Mouse (Mus musculus) liver, embryonic 11.5 days (tissue): ENCODE data around the gene Fdxacb1. TPM values are rescaled to one million over a fixed set of nuclear protein-coding genes. Genes with fewer than 3 reads are reported as not detected.
A peak's percentile ranks its signal among the peaks of the same experiment; 100 is the strongest.

ENCODE experiments used
- ATAC-seq: fragments of 200-750 bp; cut with Nextera tagmentation; replicated peaks from 2 replicates; pipeline ENCODE4 v1.8.0; 2017; ENCODE audit warnings: moderate number of reproducible peaks, mild to moderate bottlenecking, moderate TSS enrichment, moderate library complexity; ENCODE audit not compliant: low FRiP score
- DNase-seq: peaks from one replicate; pipeline ENCODE4 v3.0.0-alpha.2; 2017; ENCODE audit warnings: low spot score
- H3K27ac ChIP-seq: fragments of 300-500 bp; sonication (generic); 2 replicates; pipeline ENCODE4 v1.5.1; 2014; ENCODE audit warnings: mild to moderate bottlenecking, low read depth, low read length, control low read depth
- H3K27me3 ChIP-seq: fragments of 300-500 bp; sonication (generic); replicated peaks from 2 replicates; pipeline ENCODE4 v1.6.1; 2014; ENCODE audit warnings: low read length, mixed read lengths; ENCODE audit not compliant: control insufficient read depth, insufficient read depth
- H3K36me3 ChIP-seq: fragments of 300-500 bp; sonication (generic); 2 replicates; pipeline ENCODE4 v1.6.1; 2014; ENCODE audit warnings: mild to moderate bottlenecking, low read length, moderate library complexity, mixed read lengths; ENCODE audit not compliant: control insufficient read depth, insufficient read depth
- H3K4me1 ChIP-seq: fragments of 300-500 bp; sonication (generic); replicated peaks from 2 replicates; pipeline ENCODE4 v1.6.1; 2014; ENCODE audit warnings: low read length, mixed read lengths; ENCODE audit not compliant: control insufficient read depth, insufficient read depth
- H3K4me2 ChIP-seq: fragments of 300-500 bp; sonication (generic); 2 replicates; pipeline ENCODE4 v1.6.1; 2014; ENCODE audit warnings: mild to moderate bottlenecking, control low read depth, moderate library complexity
- H3K4me3 ChIP-seq: fragments of 300-500 bp; sonication (generic); 2 replicates; pipeline ENCODE4 v1.5.1; 2014; ENCODE audit warnings: low read depth, low read length, control low read depth
- H3K9ac ChIP-seq: fragments of 300-500 bp; sonication (generic); 2 replicates; pipeline ENCODE4 v1.6.1; 2014; ENCODE audit warnings: low read depth, low read length, control low read depth
- H3K9me3 ChIP-seq: fragments of 300-500 bp; sonication (generic); 2 replicates; pipeline ENCODE4 v1.6.1; 2016; ENCODE audit warnings: low read length, inconsistent platforms, mixed read lengths; ENCODE audit not compliant: control insufficient read depth
- WGBS: fragments of 180-500 bp; shearing (Covaris S2); extraction: QIAGEN DNeasy Blood & Tissue Kit; methylation state at CpG from one replicate; pipeline ENCODE4 v1.1.7; 2014; 5-methylcytosine and 5-hydroxymethylcytosine counted together
- polyA plus RNA-seq: library from polyadenylated mRNA; unstranded; fragments of >200 nt; fragmentation: Nextera tagmentation; extraction: Ambion mirVana; gene quantifications from 2 replicates; pipeline ENCODE4 v1.2.1, GENCODE M21; 2014

The Fdxacb1 gene
- polyA plus RNA-seq, 1 experiment from 2014 or later, result 15.7 TPM

DNA sequence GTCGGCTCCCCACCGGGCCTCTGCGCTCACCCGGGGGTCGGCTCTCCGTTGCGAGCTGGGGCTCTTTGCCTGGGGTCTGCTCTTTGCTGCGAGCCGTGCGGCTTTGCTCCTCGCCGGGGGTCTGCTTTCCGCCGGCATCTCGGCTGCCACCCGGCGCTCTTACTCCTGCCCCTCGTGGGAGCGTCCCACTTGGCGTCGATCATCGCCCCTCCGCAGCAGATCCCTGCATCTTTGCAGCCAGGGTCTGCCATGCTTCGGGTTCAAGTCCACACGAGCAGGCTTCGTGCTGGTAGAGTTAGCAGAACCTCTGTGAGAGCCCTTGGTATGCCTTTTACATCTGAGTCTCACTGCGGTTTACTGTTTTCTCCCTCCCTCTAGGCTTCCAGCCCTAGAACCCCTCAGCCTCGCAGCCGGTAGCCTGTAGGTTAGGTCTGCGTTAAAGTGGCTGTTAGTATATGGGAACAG is 7.7 kb downstream of the Fdxacb1 start:
- Histone ChIP-seq H3K4me2 (peak overlapping the region; percentile 84), H3K27ac (peak overlapping the region; percentile 71), H3K4me3 (peak overlapping the region; percentile 89), H3K9me3 (no peaks in the 10 kb centered on the region), H3K27me3 (no peaks in the 10 kb centered on the region), H3K36me3 (peaks cover 6% of the 10 kb centered on the region), H3K9ac (peak overlapping the region; percentile 80), H3K4me1 (peaks cover 15% of the 10 kb centered on the region)
- 0% methylated on average over 29 of the region's 30 CpGs for WGBS
- ATAC-seq, result peak; percentile 54
- DNase-seq, result peak; percentile 61

DNA sequence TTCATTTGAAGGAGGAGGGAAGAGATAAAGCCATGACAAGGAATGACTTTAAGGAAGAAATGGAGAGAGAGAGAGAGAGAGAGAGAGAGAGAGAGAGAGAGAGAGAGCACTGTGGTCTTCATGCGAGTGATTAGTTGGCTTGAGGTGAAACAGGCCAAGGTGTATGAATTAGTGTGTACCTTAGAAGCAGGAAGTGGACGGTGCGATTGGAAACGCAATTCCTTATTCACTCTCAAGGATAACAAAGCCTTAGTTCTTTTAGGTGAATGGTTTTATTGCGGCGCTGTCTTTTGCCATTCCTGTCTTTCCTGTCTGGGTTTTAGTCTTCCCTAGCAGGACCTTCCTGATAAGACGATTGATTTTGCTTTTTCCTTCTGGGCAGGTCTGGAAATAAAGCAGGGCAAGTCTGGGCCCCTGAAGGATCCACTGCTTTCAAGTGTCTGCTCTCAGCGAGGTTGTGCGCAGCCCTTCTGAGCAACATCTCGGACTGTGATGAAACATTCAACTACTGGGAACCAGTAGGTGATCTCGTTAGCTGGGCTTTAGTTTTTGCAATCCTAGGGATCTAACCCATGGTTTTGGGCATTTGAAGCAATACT is 8.2 kb downstream of the Fdxacb1 start:
- Histone ChIP-seq H3K27ac (no peak overlapping the region), H3K4me2 (peak overlapping the region; percentile 84), H3K36me3 (peaks cover 8% of the 10 kb centered on the region), H3K4me1 (peaks cover 15% of the 10 kb centered on the region), H3K4me3 (peak overlapping the region; percentile 89), H3K27me3 (no peaks in the 10 kb centered on the region), H3K9ac (peak overlapping the region; percentile 80), H3K9me3 (no peaks in the 10 kb centered on the region)
- ATAC-seq (no peak), DNase-seq (no peak)
- WGBS, result 60% methylated on average over 11 of the region's 11 CpGs

DNA sequence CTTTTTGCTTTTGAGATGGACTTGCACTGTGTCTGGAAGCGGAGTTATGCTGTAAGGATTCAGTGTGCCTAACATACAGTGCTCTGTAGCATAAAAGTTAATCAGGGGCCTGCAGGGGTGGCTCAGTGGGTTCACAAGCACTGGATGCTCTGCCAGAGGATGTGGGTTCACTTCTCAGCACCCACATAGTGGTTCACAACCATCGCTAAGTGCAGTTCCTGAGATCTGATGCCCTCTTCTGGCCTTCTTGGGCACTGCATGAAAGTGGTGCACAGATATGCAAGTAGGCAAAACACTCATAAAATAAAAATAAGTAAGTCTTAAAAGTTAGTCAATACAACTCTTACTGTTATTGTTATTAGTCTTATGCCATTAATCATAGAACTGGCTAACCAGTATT is 14.1 kb downstream of the Fdxacb1 start:
- Histone ChIP-seq H3K9ac (no peak overlapping the region), H3K27ac (no peak overlapping the region), H3K9me3 (no peaks in the 10 kb centered on the region), H3K4me1 (no peaks in the 10 kb centered on the region), H3K4me3 (no peak overlapping the region), H3K27me3 (no peaks in the 10 kb centered on the region), H3K36me3 (peaks cover 28% of the 10 kb centered on the region), H3K4me2 (no peak overlapping the region)
- 70% methylated on average over 2 of the region's 2 CpGs for WGBS
- ATAC-seq (no peak), DNase-seq (peak; percentile 42)

GRCm38 (mm10) chr9:50795266-50795665 is 27.2 kb downstream of the Fdxacb1 start:
- no peak overlapping the region for H3K9ac ChIP-seq
- 92% methylated on average over 3 of the region's 3 CpGs for WGBS
- H3K27me3 ChIP-seq, result no peaks in the 10 kb centered on the region

GRCm38 (mm10) chr9:50796776-50797175 is 28.7 kb downstream of the Fdxacb1 start:
- no peak overlapping the region for H3K4me2 ChIP-seq
- H3K4me3 ChIP-seq, result no peak overlapping the region
- DNase-seq, result no peak
- no peaks in the 10 kb centered on the region for H3K27me3 ChIP-seq
- no peak overlapping the region for H3K9ac ChIP-seq
- no peak for ATAC-seq
- H3K36me3 ChIP-seq, result peaks cover 7% of the 10 kb centered on the region; the same call in 1 of the 2 replicates
- WGBS, result 91% methylated on average over 8 of the region's 8 CpGs
- H3K4me1 ChIP-seq, result no peaks in the 10 kb centered on the region
- no peaks in the 10 kb centered on the region for H3K9me3 ChIP-seq
- H3K27ac ChIP-seq, result no peak overlapping the region

More at GRCm38 (mm10) chr9:50795266-50795665, 27.2 kb downstream of the Fdxacb1 start:
- Histone ChIP-seq H3K27ac (no peak overlapping the region), H3K4me3 (no peak overlapping the region), H3K36me3 (peaks cover 9% of the 10 kb centered on the region; the same call in 1 of the 2 replicates), H3K4me1 (no peaks in the 10 kb centered on the region), H3K4me2 (no peak overlapping the region), H3K9me3 (no peaks in the 10 kb centered on the region)
- no peak for ATAC-seq
- DNase-seq, result no peak

DNA sequence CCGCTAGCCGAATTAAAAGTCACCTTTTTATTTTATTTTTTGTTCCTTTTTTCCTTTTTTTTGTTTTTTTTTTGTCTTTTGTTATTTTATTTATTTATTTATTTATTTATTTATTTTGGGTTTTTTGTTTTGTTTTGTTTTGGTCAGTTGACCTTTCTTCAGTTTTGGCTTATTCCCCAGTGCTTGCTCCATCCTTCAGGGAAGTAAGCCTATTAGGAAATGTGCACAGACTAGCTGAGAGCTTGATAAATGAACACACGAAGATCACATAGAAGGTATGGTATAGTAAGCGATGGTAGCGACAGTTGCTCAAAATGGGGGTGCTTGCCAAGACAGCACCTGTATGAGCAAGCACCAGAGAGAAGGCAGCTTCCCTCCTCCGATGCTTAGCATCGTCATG is 29.6 kb downstream of the Fdxacb1 start:
- ATAC-seq (no peak), DNase-seq (no peak)
- Histone ChIP-seq H3K4me2 (no peak overlapping the region), H3K36me3 (peaks cover 8% of the 10 kb centered on the region; the same call in 1 of the 2 replicates), H3K27me3 (no peaks in the 10 kb centered on the region), H3K27ac (no peak overlapping the region), H3K4me1 (0 out of 2 replicates have a peak, but pooled peaks cover under 1% of the 10 kb centered on the region), H3K4me3 (no peak overlapping the region), H3K9ac (no peak overlapping the region), H3K9me3 (no peaks in the 10 kb centered on the region)
- 92% methylated on average over 7 of the region's 7 CpGs for WGBS

- Histone ChIP-seq H3K9me3 (no peaks in the 10 kb centered on the region), H3K36me3 (peaks cover 7% of the 10 kb centered on the region; the same call in 1 of the 2 replicates), H3K4me2 (no peak overlapping the region), H3K27me3 (no peaks in the 10 kb centered on the region), H3K4me1 (peaks cover 7% of the 10 kb centered on the region; the same call in 1 of the 2 replicates), H3K4me3 (no peak overlapping the region), H3K27ac (no peak overlapping the region), H3K9ac (no peak overlapping the region)
- 84% methylated on average over 5 of the region's 5 CpGs for WGBS
- ATAC-seq (no peak), DNase-seq (no peak)
Observed at GRCm38 (mm10) chr9:50798368-50798767, 30.3 kb downstream of the Fdxacb1 start.

DNA sequence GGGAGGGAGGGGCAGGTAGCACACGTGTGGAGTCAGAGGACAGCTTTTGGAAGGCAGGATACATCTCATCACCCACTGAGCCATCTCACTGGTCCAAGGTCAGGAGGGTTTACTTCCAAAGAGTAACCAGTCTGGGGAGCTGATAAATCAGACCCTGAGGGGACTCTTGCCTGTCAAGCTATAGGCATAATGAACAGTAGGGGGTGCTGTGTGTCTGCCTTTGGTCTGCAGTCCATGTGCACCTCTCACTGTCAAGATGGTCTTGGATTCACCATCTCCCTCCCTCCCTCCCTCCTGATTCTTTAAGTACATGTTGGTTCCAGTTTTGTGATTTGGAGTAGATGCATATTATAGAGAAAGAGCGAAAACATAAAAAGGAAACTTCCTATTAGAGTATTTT is 32.9 kb downstream of the Fdxacb1 start:
- Histone ChIP-seq H3K4me1 (peaks cover 13% of the 10 kb centered on the region), H3K4me3 (no peak overlapping the region), H3K4me2 (no peak overlapping the region), H3K27me3 (no peaks in the 10 kb centered on the region), H3K36me3 (peaks cover 4% of the 10 kb centered on the region), H3K27ac (no peak overlapping the region), H3K9me3 (no peaks in the 10 kb centered on the region), H3K9ac (no peak overlapping the region)
- ATAC-seq, result peak; percentile 56; the same call in 1 of the 2 replicates
- 60% methylated on average over 2 of the region's 2 CpGs for WGBS
- no peak for DNase-seq
